Mouse (Mus musculus) heart, embryonic 12.5 days (tissue): ENCODE results near the gene Auts2. TPM values are rescaled to one million over a fixed set of nuclear protein-coding genes. Genes with fewer than 3 reads are reported as not detected.

Experiments
- ATAC-seq: fragments of 200-750 bp; cut with Nextera tagmentation; 2 replicates; pipeline ENCODE4 v1.8.0; 2017; ENCODE audit warnings: moderate TSS enrichment, moderate library complexity; ENCODE audit not compliant: insufficient number of reproducible peaks, low FRiP score
- H3K27ac ChIP-seq: fragments of 300-500 bp; sonication (generic); 2 replicates; pipeline ENCODE4 v1.5.1; 2016; ENCODE audit warnings: mild to moderate bottlenecking, moderate library complexity; ENCODE audit not compliant: poor library complexity, severe bottlenecking
- H3K27me3 ChIP-seq: fragments of 300-500 bp; sonication (generic); replicated peaks from 2 replicates; pipeline ENCODE4 v1.6.1; 2016; ENCODE audit warnings: mild to moderate bottlenecking, moderate library complexity
- H3K36me3 ChIP-seq: fragments of 300-500 bp; sonication (generic); 2 replicates; pipeline ENCODE4 v1.6.1; 2016; ENCODE audit warnings: mild to moderate bottlenecking, moderate library complexity
- H3K4me1 ChIP-seq: fragments of 300-500 bp; sonication (generic); replicated peaks from 2 replicates; pipeline ENCODE4 v1.6.1; 2016; ENCODE audit warnings: mild to moderate bottlenecking
- H3K4me2 ChIP-seq: fragments of 300-500 bp; sonication (generic); 2 replicates; pipeline ENCODE4 v1.6.1; 2016; ENCODE audit warnings: mild to moderate bottlenecking, moderate library complexity
- H3K4me3 ChIP-seq: fragments of 300-500 bp; sonication (generic); 2 replicates; pipeline ENCODE4 v1.5.1; 2016; ENCODE audit warnings: mild to moderate bottlenecking
- H3K9ac ChIP-seq: fragments of 300-500 bp; sonication (generic); 2 replicates; pipeline ENCODE4 v1.6.1; 2016; ENCODE audit warnings: mild to moderate bottlenecking, moderate library complexity
- H3K9me3 ChIP-seq: fragments of 300-500 bp; sonication (generic); replicated peaks from 2 replicates; pipeline ENCODE4 v1.6.1; 2016; ENCODE audit warnings: mild to moderate bottlenecking, moderate library complexity
- WGBS: fragments of 180-500 bp; shearing (Covaris S2); methylation state at CpG from one replicate; pipeline ENCODE4 v1.1.7; 2016; 5-methylcytosine and 5-hydroxymethylcytosine counted together
- polyA plus RNA-seq: library from polyadenylated mRNA; unstranded; fragments of >200 nt; fragmentation: Nextera tagmentation; extraction: Ambion mirVana; gene quantifications from 2 replicates; pipeline ENCODE4 v1.2.1, GENCODE M21; 2016

Auts2 gene
- polyA plus RNA-seq, 1 experiment from 2014 or later: 25.3 TPM

GRCm38 (mm10) chr5:131686956-131687618 is 856.1 kb downstream of the Auts2 start:
- 58% methylated on average over 8 of the region's 8 CpGs for WGBS

GRCm38 (mm10) chr5:131680127-131680845 is 862.9 kb downstream of the Auts2 start:
- Histone ChIP-seq H3K27me3 (no peaks in the 10 kb centered on the region), H3K4me2 (no peak overlapping the region), H3K27ac (no peak overlapping the region), H3K4me3 (no peak overlapping the region), H3K9ac (no peak overlapping the region), H3K9me3 (peaks cover 5% of the 10 kb centered on the region; the same call in 1 of the 2 replicates), H3K36me3 (peaks cover 8% of the 10 kb centered on the region; the same call in 1 of the 2 replicates), H3K4me1 (no peaks in the 10 kb centered on the region)
- ATAC-seq: no peak
- 66% methylated on average over 12 of the region's 12 CpGs for WGBS

More at GRCm38 (mm10) chr5:131686956-131687618, 856.1 kb downstream of the Auts2 start:
- Histone ChIP-seq H3K9me3 (peaks cover 5% of the 10 kb centered on the region; the same call in 1 of the 2 replicates), H3K27ac (no peak overlapping the region), H3K9ac (no peak overlapping the region), H3K4me3 (no peak overlapping the region), H3K4me2 (no peak overlapping the region), H3K4me1 (0 out of 2 replicates have a peak, but pooled peaks cover 4% of the 10 kb centered on the region), H3K27me3 (no peaks in the 10 kb centered on the region), H3K36me3 (peaks cover 8% of the 10 kb centered on the region; the same call in 1 of the 2 replicates)
- no peak for ATAC-seq

GRCm38 (mm10) chr5:131679523-131679922 is 863.6 kb downstream of the Auts2 start:
- Histone ChIP-seq H3K36me3 (peaks cover 8% of the 10 kb centered on the region; the same call in 1 of the 2 replicates), H3K27me3 (no peaks in the 10 kb centered on the region), H3K4me2 (no peak overlapping the region), H3K9ac (no peak overlapping the region), H3K9me3 (peaks cover 5% of the 10 kb centered on the region; the same call in 1 of the 2 replicates), H3K4me3 (no peak overlapping the region), H3K27ac (no peak overlapping the region), H3K4me1 (no peaks in the 10 kb centered on the region)
- no peak for ATAC-seq
- 77% methylated on average over 1 of the region's 1 CpGs for WGBS

GRCm38 (mm10) chr5:131677518-131677917 is 865.6 kb downstream of the Auts2 start:
- Histone ChIP-seq H3K36me3 (no peaks in the 10 kb centered on the region), H3K4me2 (no peak overlapping the region), H3K4me3 (no peak overlapping the region), H3K9ac (no peak overlapping the region), H3K9me3 (no peaks in the 10 kb centered on the region), H3K27ac (no peak overlapping the region), H3K27me3 (no peaks in the 10 kb centered on the region), H3K4me1 (no peaks in the 10 kb centered on the region)
- ATAC-seq: no peak
- WGBS: 81% methylated on average over 5 of the region's 5 CpGs

GRCm38 (mm10) chr5:131673696-131674095 is 869.4 kb downstream of the Auts2 start:
- Histone ChIP-seq H3K4me1 (no peaks in the 10 kb centered on the region), H3K4me3 (no peak overlapping the region), H3K9me3 (no peaks in the 10 kb centered on the region), H3K36me3 (no peaks in the 10 kb centered on the region), H3K4me2 (no peak overlapping the region), H3K9ac (no peak overlapping the region), H3K27ac (no peak overlapping the region), H3K27me3 (no peaks in the 10 kb centered on the region)
- no peak for ATAC-seq
- 77% methylated on average over 4 of the region's 4 CpGs for WGBS

- no peak for ATAC-seq
- no peak overlapping the region for H3K27ac ChIP-seq
- H3K4me2 ChIP-seq: no peak overlapping the region
- no peaks in the 10 kb centered on the region for H3K27me3 ChIP-seq
- no peaks in the 10 kb centered on the region for H3K4me1 ChIP-seq
- H3K9me3 ChIP-seq: peaks cover 3% of the 10 kb centered on the region; the same call in 1 of the 2 replicates
- no peak overlapping the region for H3K4me3 ChIP-seq
- WGBS: 87% methylated on average over 8 of the region's 8 CpGs
- no peak overlapping the region for H3K9ac ChIP-seq
- H3K36me3 ChIP-seq: no peaks in the 10 kb centered on the region
Observed at GRCm38 (mm10) chr5:131665068-131665467, 878.1 kb downstream of the Auts2 start.

GRCm38 (mm10) chr5:131664657-131665056 is 878.5 kb downstream of the Auts2 start:
- no peak overlapping the region for H3K4me2 ChIP-seq
- no peaks in the 10 kb centered on the region for H3K27me3 ChIP-seq
- peaks cover 7% of the 10 kb centered on the region; the same call in 1 of the 2 replicates for H3K9me3 ChIP-seq
- no peaks in the 10 kb centered on the region for H3K4me1 ChIP-seq
- H3K27ac ChIP-seq: no peak overlapping the region
- WGBS: 88% methylated on average over 7 of the region's 7 CpGs
- no peak for ATAC-seq
- H3K36me3 ChIP-seq: no peaks in the 10 kb centered on the region
- H3K9ac ChIP-seq: no peak overlapping the region
- H3K4me3 ChIP-seq: no peak overlapping the region

GRCm38 (mm10) chr5:131662657-131663056 is 880.5 kb downstream of the Auts2 start:
- no peak for ATAC-seq
- H3K4me1 ChIP-seq: no peaks in the 10 kb centered on the region
- no peak overlapping the region for H3K9ac ChIP-seq
- H3K36me3 ChIP-seq: 0 out of 2 replicates have a peak, but pooled peaks cover 5% of the 10 kb centered on the region
- peaks cover 10% of the 10 kb centered on the region; the same call in 1 of the 2 replicates for H3K9me3 ChIP-seq
- no peak overlapping the region for H3K4me3 ChIP-seq
- no peak overlapping the region for H3K27ac ChIP-seq
- H3K27me3 ChIP-seq: no peaks in the 10 kb centered on the region
- WGBS: 82% methylated on average over 2 of the region's 2 CpGs
- H3K4me2 ChIP-seq: no peak overlapping the region

GRCm38 (mm10) chr5:131658822-131659515 is 884.2 kb downstream of the Auts2 start:
- H3K36me3 ChIP-seq: 0 out of 2 replicates have a peak, but pooled peaks cover 5% of the 10 kb centered on the region
- no peak overlapping the region for H3K9ac ChIP-seq
- H3K27me3 ChIP-seq: no peaks in the 10 kb centered on the region
- ATAC-seq: no peak
- H3K4me2 ChIP-seq: no peak overlapping the region
- H3K9me3 ChIP-seq: peaks cover 11% of the 10 kb centered on the region; the same call in 1 of the 2 replicates
- H3K4me1 ChIP-seq: peaks cover 5% of the 10 kb centered on the region
- 87% methylated on average over 19 of the region's 19 CpGs for WGBS
- H3K27ac ChIP-seq: no peak overlapping the region
- no peak overlapping the region for H3K4me3 ChIP-seq

- Histone ChIP-seq H3K36me3 (0 out of 2 replicates have a peak, but pooled peaks cover 5% of the 10 kb centered on the region), H3K4me3 (no peak overlapping the region)
- WGBS: 77% methylated on average over 7 of the region's 7 CpGs
Observed at GRCm38 (mm10) chr5:131654206-131654605, 888.9 kb downstream of the Auts2 start.

More at GRCm38 (mm10) chr5:131654206-131654605, 888.9 kb downstream of the Auts2 start:
- no peak overlapping the region for H3K27ac ChIP-seq
- 0 out of 2 replicates have a peak, but pooled peaks cover 3% of the 10 kb centered on the region for H3K9me3 ChIP-seq
- no peak overlapping the region for H3K9ac ChIP-seq
- ATAC-seq: no peak
- H3K27me3 ChIP-seq: no peaks in the 10 kb centered on the region
- H3K4me2 ChIP-seq: no peak overlapping the region
- peaks cover 25% of the 10 kb centered on the region for H3K4me1 ChIP-seq
